Mouse (Mus musculus) intestine, postnatal 0 days (tissue): ENCODE results near the gene Cox18. TPM values are rescaled to one million over a fixed set of nuclear protein-coding genes. Genes with fewer than 3 reads are reported as not detected.

Experiments used
- ATAC-seq: fragments of 200-750 bp; cut with Nextera tagmentation; 2 replicates; pipeline ENCODE4 v1.8.0; 2017; ENCODE audit warnings: mild to moderate bottlenecking, moderate TSS enrichment, moderate library complexity
- H3K27ac ChIP-seq: fragments of 300-500 bp; sonication (generic); 2 replicates; pipeline ENCODE4 v1.5.1; 2014; ENCODE audit warnings: mild to moderate bottlenecking, low read depth, low read length, moderate library complexity
- H3K27me3 ChIP-seq: fragments of 300-500 bp; sonication (generic); replicated peaks from 2 replicates; pipeline ENCODE4 v1.6.1; 2014; ENCODE audit warnings: low read length, mixed read lengths; ENCODE audit not compliant: control insufficient read depth, insufficient read depth
- H3K36me3 ChIP-seq: fragments of 300-500 bp; sonication (generic); 2 replicates; pipeline ENCODE4 v1.6.1; 2014; ENCODE audit warnings: mild to moderate bottlenecking, moderate library complexity; ENCODE audit not compliant: control insufficient read depth, insufficient read depth
- H3K4me1 ChIP-seq: fragments of 300-500 bp; sonication (generic); replicated peaks from 2 replicates; pipeline ENCODE4 v1.6.1; 2014; ENCODE audit warnings: antibody characterized with exemption, low read length, mixed read lengths; ENCODE audit not compliant: control insufficient read depth, insufficient read depth
- H3K4me2 ChIP-seq: fragments of 300-500 bp; sonication (generic); replicated peaks from 2 replicates; pipeline ENCODE4 v1.6.1; 2014; ENCODE audit warnings: low read depth, mild to moderate bottlenecking, moderate library complexity
- H3K4me3 ChIP-seq: fragments of 300-500 bp; sonication (generic); 2 replicates; pipeline ENCODE4 v1.5.1; 2014; ENCODE audit warnings: low read depth, low read length
- H3K9ac ChIP-seq: fragments of 300-500 bp; sonication (generic); 2 replicates; pipeline ENCODE4 v1.6.1; 2014; ENCODE audit warnings: mild to moderate bottlenecking, low read depth, low read length
- H3K9me3 ChIP-seq: fragments of 300-500 bp; sonication (generic); 2 replicates; pipeline ENCODE4 v1.6.1; 2016; ENCODE audit warnings: mixed run types; ENCODE audit not compliant: control insufficient read depth
- CTCF ChIP-seq: sonication (generic); IDR thresholded peaks from 2 replicates; pipeline ENCODE4 v1.5.1; 2016; ENCODE audit warnings: low read depth, mild to moderate bottlenecking, control low read depth, antibody characterized with exemption, moderate library complexity
- WGBS: fragments of 180-500 bp; shearing (Covaris S2); extraction: QIAGEN DNeasy Blood & Tissue Kit; methylation state at CpG from one replicate; pipeline ENCODE4 v1.1.7; 2014; 5-methylcytosine and 5-hydroxymethylcytosine counted together
- polyA plus RNA-seq: library from polyadenylated mRNA; unstranded; fragments of >200 nt; fragmentation: Nextera tagmentation; extraction: Ambion mirVana; gene quantifications from 2 replicates; pipeline ENCODE4 v1.2.1, GENCODE M21; 2015

Gene Cox18
- polyA plus RNA-seq, 1 experiment from 2014 or later, result 17.0 TPM

- Histone ChIP-seq H3K27me3 (no peaks in the 10 kb centered on the region), H3K36me3 (peaks cover 56% of the 10 kb centered on the region), H3K27ac (no peak overlapping the region), H3K9ac (no peak overlapping the region), H3K4me2 (no peak overlapping the region), H3K4me3 (no peak overlapping the region), H3K9me3 (no peaks in the 10 kb centered on the region), H3K4me1 (no peaks in the 10 kb centered on the region)
- no peak for ATAC-seq
- TF ChIP-seq CTCF, result no peak
- 38% methylated on average over 4 of the region's 4 CpGs for WGBS
Observed at GRCm38 (mm10) chr5:90245416-90245815, 21.6 kb upstream of the Cox18 start.

GRCm38 (mm10) chr5:90235217-90235616, 11.4 kb upstream of the Cox18 start:
- no peak for TF ChIP-seq CTCF
- H3K4me2 ChIP-seq, result no peak overlapping the region
- no peak overlapping the region for H3K9ac ChIP-seq
- WGBS, result 91% methylated on average over 8 of the region's 8 CpGs
- peaks cover 71% of the 10 kb centered on the region for H3K36me3 ChIP-seq
- ATAC-seq, result no peak
- H3K4me3 ChIP-seq, result no peak overlapping the region
- H3K4me1 ChIP-seq, result no peaks in the 10 kb centered on the region
- H3K27me3 ChIP-seq, result no peaks in the 10 kb centered on the region
- no peaks in the 10 kb centered on the region for H3K9me3 ChIP-seq
- no peak overlapping the region for H3K27ac ChIP-seq

GRCm38 (mm10) chr5:90233305-90233704, 9.5 kb upstream of the Cox18 start:
- Histone ChIP-seq H3K4me2 (no peak overlapping the region), H3K4me1 (no peaks in the 10 kb centered on the region), H3K4me3 (no peak overlapping the region), H3K36me3 (peaks cover 72% of the 10 kb centered on the region), H3K27me3 (no peaks in the 10 kb centered on the region), H3K9me3 (no peaks in the 10 kb centered on the region), H3K27ac (no peak overlapping the region), H3K9ac (no peak overlapping the region)
- ATAC-seq, result no peak
- WGBS, result 88% methylated on average over 4 of the region's 4 CpGs
- TF ChIP-seq CTCF, result no peak

- no peaks in the 10 kb centered on the region for H3K4me1 ChIP-seq
- H3K27me3 ChIP-seq, result no peaks in the 10 kb centered on the region
- no peak overlapping the region for H3K9ac ChIP-seq
- 86% methylated on average over 2 of the region's 2 CpGs for WGBS
- peaks cover 66% of the 10 kb centered on the region for H3K36me3 ChIP-seq
- H3K4me3 ChIP-seq, result no peak overlapping the region
- no peaks in the 10 kb centered on the region for H3K9me3 ChIP-seq
- no peak for ATAC-seq
- TF ChIP-seq CTCF, result no peak
- H3K27ac ChIP-seq, result no peak overlapping the region
- no peak overlapping the region for H3K4me2 ChIP-seq
Observed at GRCm38 (mm10) chr5:90229760-90230159, 6.0 kb upstream of the Cox18 start.

- WGBS, result 91% methylated on average over 3 of the region's 3 CpGs
- H3K4me2 ChIP-seq, result no peak overlapping the region
Observed at GRCm38 (mm10) chr5:90226696-90227095, 2.9 kb upstream of the Cox18 start.

GRCm38 (mm10) chr5:90224730-90225129, 929 bp upstream of the Cox18 start:
- WGBS, result 81% methylated on average over 5 of the region's 5 CpGs
- Histone ChIP-seq H3K27ac (no peak overlapping the region), H3K36me3 (peaks cover 46% of the 10 kb centered on the region)

More at GRCm38 (mm10) chr5:90226696-90227095, 2.9 kb upstream of the Cox18 start:
- H3K36me3 ChIP-seq, result peaks cover 50% of the 10 kb centered on the region
- H3K4me1 ChIP-seq, result no peaks in the 10 kb centered on the region; the same call in 1 of the 2 replicates
- no peak overlapping the region for H3K27ac ChIP-seq
- no peaks in the 10 kb centered on the region for H3K27me3 ChIP-seq
- no peak for TF ChIP-seq CTCF
- no peak overlapping the region for H3K9ac ChIP-seq
- H3K9me3 ChIP-seq, result no peaks in the 10 kb centered on the region
- H3K4me3 ChIP-seq, result no peak overlapping the region
- no peak for ATAC-seq

GRCm38 (mm10) chr5:90222937-90223336, 864 bp downstream of the Cox18 start:
- no peaks in the 10 kb centered on the region; the same call in 1 of the 2 replicates for H3K4me1 ChIP-seq
- no peaks in the 10 kb centered on the region for H3K9me3 ChIP-seq
- no peak for ATAC-seq
- WGBS, result 30% methylated on average over 3 of the region's 3 CpGs
- no peak overlapping the region for H3K27ac ChIP-seq
- TF ChIP-seq CTCF, result no peak
- peak overlapping the region; percentile 79 for H3K4me3 ChIP-seq
- peaks cover 45% of the 10 kb centered on the region for H3K36me3 ChIP-seq
- 0 out of 2 replicates have a peak overlapping the region, but pooled peaks have one; percentile 81 for H3K9ac ChIP-seq
- H3K4me2 ChIP-seq, result peak overlapping the region; percentile 74
- H3K27me3 ChIP-seq, result no peaks in the 10 kb centered on the region

More at GRCm38 (mm10) chr5:90224730-90225129, 929 bp upstream of the Cox18 start:
- H3K4me2 ChIP-seq, result peak overlapping the region; percentile 74; the same call in 1 of the 2 replicates
- ATAC-seq, result no peak
- no peaks in the 10 kb centered on the region for H3K27me3 ChIP-seq
- H3K9ac ChIP-seq, result no peak overlapping the region
- H3K4me3 ChIP-seq, result peak overlapping the region; percentile 79; the same call in 1 of the 2 replicates
- H3K9me3 ChIP-seq, result no peaks in the 10 kb centered on the region
- no peaks in the 10 kb centered on the region; the same call in 1 of the 2 replicates for H3K4me1 ChIP-seq
- TF ChIP-seq CTCF, result no peak
